Mouse (Mus musculus) myocyte (in vitro differentiated cells): ENCODE data around the gene Pdlim5. TPM values are rescaled to one million over a fixed set of nuclear protein-coding genes. Genes with fewer than 3 reads are reported as not detected.

Experiments
- H3K27me3 ChIP-seq: one replicate; pipeline ENCODE4 v1.6.1; 2011; ENCODE audit not compliant: control insufficient read depth, insufficient read depth, insufficient read length
- H3K36me3 ChIP-seq: one replicate; pipeline ENCODE4 v1.6.1; 2011; ENCODE audit not compliant: control insufficient read depth, insufficient read depth
- H3K4me2 ChIP-seq: one replicate; pipeline ENCODE4 v1.6.1; 2011; ENCODE audit warnings: low read depth, control low read depth
- H3K4me3 ChIP-seq: one replicate; pipeline ENCODE4 v1.5.1; 2011; ENCODE audit warnings: mild to moderate bottlenecking, control low read depth, moderate library complexity
- H3K79me2 ChIP-seq: one replicate; pipeline ENCODE4 v1.6.1; 2011; ENCODE audit not compliant: control insufficient read depth, insufficient read depth
- H3ac ChIP-seq: one replicate; pipeline ENCODE4 v1.6.1; 2011; ENCODE audit not compliant: control insufficient read depth, insufficient read length
- CEBPB ChIP-seq: IDR thresholded peaks from 2 replicates; pipeline ENCODE4 v1.6.1; 2011; ENCODE audit warnings: mild to moderate bottlenecking, moderate library complexity; ENCODE audit not compliant: poor library complexity, insufficient read depth, severe bottlenecking
- E2F4 ChIP-seq: IDR thresholded peaks from one replicate; pipeline ENCODE4 v1.6.1; 2011; ENCODE audit warnings: mild to moderate bottlenecking, control low read depth, moderate library complexity; ENCODE audit not compliant: insufficient read depth
- MAX ChIP-seq: IDR thresholded peaks from one replicate; pipeline ENCODE4 v1.6.1; 2011; ENCODE audit warnings: low read depth, mild to moderate bottlenecking, control low read depth
- MYOD1 ChIP-seq, 3 experiments: IDR thresholded peaks; one replicate each; pipeline ENCODE4 v1.6.1; 2011; ENCODE audit warnings: control low read depth in 2 of 3, low read depth in 2 of 3, mild to moderate bottlenecking in 2 of 3, moderate library complexity in 1 of 3; ENCODE audit not compliant: insufficient read length in 2 of 3, control insufficient read depth in 1 of 3
- MYOG ChIP-seq, 3 experiments: IDR thresholded peaks; one replicate each; pipeline ENCODE4 v1.6.1; 2011; ENCODE audit warnings: control low read depth in 2 of 3, low read depth in 2 of 3, mild to moderate bottlenecking in 2 of 3; ENCODE audit not compliant: insufficient read length in 2 of 3, control insufficient read depth in 1 of 3, insufficient read depth in 1 of 3
- POLR2A ChIP-seq: IDR thresholded peaks from one replicate; pipeline ENCODE4 v1.6.1; 2011; ENCODE audit warnings: low read depth, mild to moderate bottlenecking, control low read depth, moderate library complexity; ENCODE audit not compliant: insufficient read length
- POLR2AphosphoS2 ChIP-seq: IDR thresholded peaks from one replicate; pipeline ENCODE4 v1.6.1; 2011; ENCODE audit warnings: low read depth, control low read depth; ENCODE audit not compliant: insufficient read length
- REST ChIP-seq: IDR thresholded peaks from one replicate; pipeline ENCODE4 v1.6.1; 2011; ENCODE audit warnings: mild to moderate bottlenecking, control low read depth, moderate library complexity; ENCODE audit not compliant: insufficient read depth, insufficient read length
- SRF ChIP-seq: IDR thresholded peaks from one replicate; pipeline ENCODE4 v1.6.1; 2011; ENCODE audit warnings: low read depth; ENCODE audit not compliant: control insufficient read depth, insufficient read length
- TCF12 ChIP-seq: IDR thresholded peaks from one replicate; pipeline ENCODE4 v1.6.1; 2011; ENCODE audit warnings: mild to moderate bottlenecking, control low read depth; ENCODE audit not compliant: poor library complexity, insufficient read depth, severe bottlenecking
- TCF3 ChIP-seq: IDR thresholded peaks from one replicate; pipeline ENCODE4 v1.6.1; 2011; ENCODE audit warnings: low read depth, control low read depth; ENCODE audit not compliant: insufficient read length
- USF1 ChIP-seq: IDR thresholded peaks from one replicate; pipeline ENCODE4 v1.6.1; 2011; ENCODE audit warnings: low read depth, mild to moderate bottlenecking, control low read depth, moderate library complexity
- polyA plus RNA-seq: library from polyadenylated mRNA; unstranded; fragments of >200 nt; fragmentation: generic; extraction: Trizol; gene quantifications from one replicate; pipeline ENCODE4 v1.2.1, GENCODE M21; 2012; ENCODE audit warnings: missing spikeins

The Pdlim5 gene
- polyA plus RNA-seq, 1 experiment: 63.4 TPM

GRCm38 (mm10) chr3:142424134-142424533 is 28.6 kb upstream of the Pdlim5 start:
- TF ChIP-seq MYOD1 (IDR thresholded peaks at IDR 0.05; ENCODE audit: control insufficient read depth in 1 of 3, insufficient read length in 2 of 3, low read depth in 2 of 3) (no peak), E2F4 (no peak)
- Histone ChIP-seq H3K27me3 (no peaks in the 10 kb centered on the region), H3ac (no peak overlapping the region), H3K4me2 (no peak overlapping the region), H3K4me3 (no peak overlapping the region), H3K36me3 (no peaks in the 10 kb centered on the region), H3K79me2 (no peaks in the 10 kb centered on the region)

- Histone ChIP-seq H3K27me3 (no peaks in the 10 kb centered on the region), H3ac (no peak overlapping the region), H3K4me2 (no peak overlapping the region), H3K4me3 (no peak overlapping the region), H3K79me2 (no peaks in the 10 kb centered on the region), H3K36me3 (no peaks in the 10 kb centered on the region)
- TF ChIP-seq CEBPB: no peak
- TF ChIP-seq USF1: no peak
- TF ChIP-seq MYOD1 (IDR thresholded peaks at IDR 0.05; ENCODE audit: control insufficient read depth in 1 of 3, insufficient read length in 2 of 3, low read depth in 2 of 3): no peak
- no peak for TF ChIP-seq MYOG (IDR thresholded peaks at IDR 0.05; ENCODE audit: control insufficient read depth in 1 of 3, insufficient read depth in 1 of 3, insufficient read length in 2 of 3, low read depth in 2 of 3)
- TF ChIP-seq MAX: no peak
- TF ChIP-seq TCF3: no peak
- TF ChIP-seq TCF12: no peak
- TF ChIP-seq POLR2AphosphoS2: no peak
- no peak for TF ChIP-seq E2F4
- TF ChIP-seq SRF: no peak
- no peak for TF ChIP-seq POLR2A
- no peak for TF ChIP-seq REST
These were observed 28.0 kb upstream of the Pdlim5 start for GRCm38 (mm10) chr3:142423501-142423917.

GRCm38 (mm10) chr3:142422229-142422628 is 26.7 kb upstream of the Pdlim5 start:
- Histone ChIP-seq H3K79me2 (no peaks in the 10 kb centered on the region), H3K36me3 (no peaks in the 10 kb centered on the region), H3K4me3 (no peak overlapping the region), H3ac (no peak overlapping the region), H3K27me3 (no peaks in the 10 kb centered on the region), H3K4me2 (no peak overlapping the region)
- TF ChIP-seq CEBPB (no peak), REST (no peak), E2F4 (no peak), MYOD1 (IDR thresholded peaks at IDR 0.05; ENCODE audit: control insufficient read depth in 1 of 3, insufficient read length in 2 of 3, low read depth in 2 of 3) (no peak), USF1 (no peak)

GRCm38 (mm10) chr3:142421470-142421869 is 26.0 kb upstream of the Pdlim5 start:
- H3K4me3 ChIP-seq: no peak overlapping the region
- no peak overlapping the region for H3K4me2 ChIP-seq
- no peaks in the 10 kb centered on the region for H3K27me3 ChIP-seq
- H3K36me3 ChIP-seq: no peaks in the 10 kb centered on the region
- no peaks in the 10 kb centered on the region for H3K79me2 ChIP-seq
- TF ChIP-seq MYOD1 (IDR thresholded peaks at IDR 0.05; ENCODE audit: control insufficient read depth in 1 of 3, insufficient read length in 2 of 3, low read depth in 2 of 3) (no peak), TCF12 (no peak), CEBPB (no peak), MAX (no peak), POLR2AphosphoS2 (no peak), REST (no peak)
- H3ac ChIP-seq: no peak overlapping the region

- Histone ChIP-seq H3K4me2 (no peak overlapping the region), H3K4me3 (no peak overlapping the region), H3K79me2 (no peaks in the 10 kb centered on the region), H3ac (no peak overlapping the region), H3K36me3 (no peaks in the 10 kb centered on the region), H3K27me3 (no peaks in the 10 kb centered on the region)
- TF ChIP-seq REST (no peak), TCF3 (no peak), SRF (no peak), CEBPB (no peak), TCF12 (no peak), MAX (no peak), MYOG (IDR thresholded peaks at IDR 0.05; ENCODE audit: control insufficient read depth in 1 of 3, insufficient read depth in 1 of 3, insufficient read length in 2 of 3, low read depth in 2 of 3) (no peak), E2F4 (no peak), USF1 (no peak), POLR2A (no peak), MYOD1 (IDR thresholded peaks at IDR 0.05; ENCODE audit: control insufficient read depth in 1 of 3, insufficient read length in 2 of 3, low read depth in 2 of 3) (no peak)
These were observed 22.5 kb upstream of the Pdlim5 start for GRCm38 (mm10) chr3:142417996-142418395.

- TF ChIP-seq TCF12 (no peak), E2F4 (no peak), REST (no peak), MAX (no peak), CEBPB (0 out of 2 replicates have a peak, but pooled peaks have one; percentile 33)
- Histone ChIP-seq H3ac (no peak overlapping the region), H3K79me2 (no peaks in the 10 kb centered on the region), H3K27me3 (no peaks in the 10 kb centered on the region), H3K4me2 (peak overlapping the region; percentile 18), H3K4me3 (no peak overlapping the region), H3K36me3 (no peaks in the 10 kb centered on the region)
These were observed 17.9 kb upstream of the Pdlim5 start for GRCm38 (mm10) chr3:142413345-142413885.
